Mouse (Mus musculus) spleen, adult 2 months (tissue): Measurements from ENCODE around the gene Fcgrt. TPM values are rescaled to one million over a fixed set of nuclear protein-coding genes. Genes with fewer than 3 reads are reported as not detected.

Experiments used
- DNase-seq, 2 experiments: peaks; one replicate each; pipeline versions ENCODE4 v3.0.0 to v3.0.0-alpha.2; 2012 to 2021; ENCODE audit warnings: low spot score in 2 of 2, low read depth in 1 of 2
- H3K27ac ChIP-seq: fragments of 200-500 bp; 2 replicates; pipeline ENCODE4 v1.5.1; 2012; ENCODE audit warnings: low read length, inconsistent platforms; ENCODE audit not compliant: insufficient read depth
- H3K27me3 ChIP-seq: fragments of 200-500 bp; 2 replicates; pipeline ENCODE4 v1.6.1; 2012; ENCODE audit warnings: mild to moderate bottlenecking, moderate library complexity, low read length, inconsistent platforms; ENCODE audit not compliant: control insufficient read depth, insufficient read depth
- H3K36me3 ChIP-seq: fragments of 200-500 bp; 2 replicates; pipeline ENCODE4 v1.6.1; 2012; ENCODE audit warnings: mild to moderate bottlenecking, low read length, inconsistent platforms; ENCODE audit not compliant: control insufficient read depth, insufficient read depth
- H3K4me1 ChIP-seq: fragments of 200-500 bp; 2 replicates; pipeline ENCODE4 v1.6.1; 2011; ENCODE audit warnings: inconsistent platforms; ENCODE audit not compliant: control insufficient read depth, insufficient read depth, insufficient read length
- H3K4me3 ChIP-seq: fragments of 200-500 bp; 2 replicates; pipeline ENCODE4 v1.5.1; 2011; ENCODE audit warnings: mild to moderate bottlenecking, inconsistent platforms; ENCODE audit not compliant: insufficient read depth, insufficient read length; ENCODE audit errors: extremely low read depth
- CTCF ChIP-seq: fragments of 200-500 bp; IDR thresholded peaks from 2 replicates; pipeline ENCODE4 v1.5.1; 2011; ENCODE audit warnings: mild to moderate bottlenecking, inconsistent platforms; ENCODE audit not compliant: insufficient read depth, insufficient read length, insufficient replicate concordance; ENCODE audit errors: extremely low read depth
- POLR2A ChIP-seq: fragments of 200-500 bp; IDR thresholded peaks from 2 replicates; pipeline ENCODE4 v1.6.1; 2011; ENCODE audit warnings: low read depth, low read length, inconsistent platforms
- WGBS: fragments of 180-500 bp; shearing (Covaris S2); methylation state at CpG from one replicate; pipeline ENCODE4 v1.1.7; 2018; 5-methylcytosine and 5-hydroxymethylcytosine counted together
- polyA plus RNA-seq: library from polyadenylated mRNA; depleted of rRNA; stranded (reverse); fragments of >200 nt; gene quantifications from 2 replicates; pipeline ENCODE4 v1.2.3, GENCODE M21; 2012

Fcgrt gene
- polyA plus RNA-seq, 1 experiment, result 64.4 TPM

GRCm38 (mm10) chr7:45077829-45078228 lies 25.8 kb downstream of the Fcgrt start:
- no peaks in the 10 kb centered on the region for H3K27me3 ChIP-seq
- H3K4me1 ChIP-seq, result peaks cover 4% of the 10 kb centered on the region; the same call in 1 of the 2 replicates
- DNase-seq, result no peak
- peaks cover 27% of the 10 kb centered on the region for H3K36me3 ChIP-seq
- H3K27ac ChIP-seq, result no peak overlapping the region
- 84% methylated on average over 2 of the region's 2 CpGs for WGBS
- TF ChIP-seq CTCF, result no peak
- H3K4me3 ChIP-seq, result no peak overlapping the region

GRCm38 (mm10) chr7:45077322-45077721 lies 26.3 kb downstream of the Fcgrt start:
- Histone ChIP-seq H3K4me1 (0 out of 2 replicates have a peak, but pooled peaks cover 2% of the 10 kb centered on the region), H3K27ac (no peak overlapping the region), H3K4me3 (no peak overlapping the region), H3K27me3 (no peaks in the 10 kb centered on the region), H3K36me3 (peaks cover 27% of the 10 kb centered on the region)
- 93% methylated on average over 14 of the region's 14 CpGs for WGBS
- no peak for TF ChIP-seq CTCF
- TF ChIP-seq POLR2A, result no peak
- DNase-seq, result no peak

- H3K36me3 ChIP-seq, result peaks cover 27% of the 10 kb centered on the region
Measured at GRCm38 (mm10) chr7:45076501-45076900, 27.1 kb downstream of the Fcgrt start.

GRCm38 (mm10) chr7:45075405-45075804 lies 28.2 kb downstream of the Fcgrt start:
- no peak for DNase-seq
- no peak overlapping the region for H3K4me3 ChIP-seq
- no peak for TF ChIP-seq CTCF
- no peak for TF ChIP-seq POLR2A
- peaks cover 27% of the 10 kb centered on the region for H3K36me3 ChIP-seq
- H3K27me3 ChIP-seq, result no peaks in the 10 kb centered on the region
- H3K27ac ChIP-seq, result no peak overlapping the region
- H3K4me1 ChIP-seq, result no peaks in the 10 kb centered on the region
- WGBS, result 86% methylated on average over 4 of the region's 4 CpGs

More at GRCm38 (mm10) chr7:45076501-45076900, 27.1 kb downstream of the Fcgrt start:
- 93% methylated on average over 30 of the region's 30 CpGs for WGBS
- Histone ChIP-seq H3K27me3 (no peaks in the 10 kb centered on the region), H3K4me3 (no peak overlapping the region), H3K4me1 (0 out of 2 replicates have a peak, but pooled peaks cover 2% of the 10 kb centered on the region), H3K27ac (no peak overlapping the region)
- TF ChIP-seq CTCF (no peak), POLR2A (no peak)
- no peak for DNase-seq

- no peaks in the 10 kb centered on the region for H3K4me1 ChIP-seq
- H3K27me3 ChIP-seq, result no peaks in the 10 kb centered on the region
- WGBS, result 87% methylated on average over 12 of the region's 12 CpGs
- TF ChIP-seq CTCF, result no peak
- TF ChIP-seq POLR2A, result no peak
- no peak overlapping the region for H3K27ac ChIP-seq
- H3K4me3 ChIP-seq, result no peak overlapping the region
- peaks cover 27% of the 10 kb centered on the region for H3K36me3 ChIP-seq
- no peak for DNase-seq
Measured at GRCm38 (mm10) chr7:45073949-45074348, 29.7 kb downstream of the Fcgrt start.

- DNase-seq, result no peak
- Histone ChIP-seq H3K36me3 (peaks cover 27% of the 10 kb centered on the region), H3K4me1 (no peaks in the 10 kb centered on the region), H3K27me3 (no peaks in the 10 kb centered on the region), H3K4me3 (no peak overlapping the region), H3K27ac (no peak overlapping the region)
- 55% methylated on average over 7 of the region's 7 CpGs for WGBS
- TF ChIP-seq CTCF (no peak), POLR2A (no peak)
Measured at GRCm38 (mm10) chr7:45073171-45073707, 30.4 kb downstream of the Fcgrt start.

GRCm38 (mm10) chr7:45072230-45072629 lies 31.4 kb downstream of the Fcgrt start:
- 81% methylated on average over 2 of the region's 2 CpGs for WGBS

More at GRCm38 (mm10) chr7:45072230-45072629, 31.4 kb downstream of the Fcgrt start:
- H3K4me1 ChIP-seq, result no peaks in the 10 kb centered on the region
- H3K27ac ChIP-seq, result no peak overlapping the region
- no peak overlapping the region for H3K4me3 ChIP-seq
- TF ChIP-seq POLR2A (no peak), CTCF (peak; percentile 27; the same call in 1 of the 2 replicates)
- peaks cover 21% of the 10 kb centered on the region for H3K36me3 ChIP-seq
- DNase-seq, result no peak
- H3K27me3 ChIP-seq, result no peaks in the 10 kb centered on the region
